Mouse (Mus musculus): ENCODE results near the gene Clec2g.
"Not testable (repeated sequence)": the region's sequence is repeated elsewhere in the genome, so short reads cannot be mapped to it uniquely, and the experiment has no call there.

Clec2g gene

DNA sequence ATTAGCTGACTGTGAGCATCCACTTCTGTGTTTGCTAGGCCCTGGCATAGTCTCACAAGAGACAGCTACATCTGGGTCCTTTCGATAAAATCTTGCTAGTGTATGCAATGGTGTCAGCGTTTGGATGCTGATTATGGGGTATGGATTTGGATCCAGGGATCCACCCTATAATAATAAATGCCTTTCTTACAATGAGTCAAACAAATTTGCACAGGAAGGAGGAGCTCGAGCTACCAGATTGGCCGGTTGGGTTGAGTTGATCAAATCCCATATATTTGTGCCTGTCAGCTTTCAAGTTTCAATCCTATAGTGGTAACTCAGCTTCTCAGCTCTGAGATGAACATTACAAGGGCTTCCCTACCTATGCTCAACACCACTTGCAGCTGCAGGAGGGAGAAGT, at the start of gene Clec2g:
TSS of gene Clec2g (plus strand) at position 301 of the 400 bp plus-strand sequence.
- not testable (repeated sequence) for DNase-seq

DNA sequence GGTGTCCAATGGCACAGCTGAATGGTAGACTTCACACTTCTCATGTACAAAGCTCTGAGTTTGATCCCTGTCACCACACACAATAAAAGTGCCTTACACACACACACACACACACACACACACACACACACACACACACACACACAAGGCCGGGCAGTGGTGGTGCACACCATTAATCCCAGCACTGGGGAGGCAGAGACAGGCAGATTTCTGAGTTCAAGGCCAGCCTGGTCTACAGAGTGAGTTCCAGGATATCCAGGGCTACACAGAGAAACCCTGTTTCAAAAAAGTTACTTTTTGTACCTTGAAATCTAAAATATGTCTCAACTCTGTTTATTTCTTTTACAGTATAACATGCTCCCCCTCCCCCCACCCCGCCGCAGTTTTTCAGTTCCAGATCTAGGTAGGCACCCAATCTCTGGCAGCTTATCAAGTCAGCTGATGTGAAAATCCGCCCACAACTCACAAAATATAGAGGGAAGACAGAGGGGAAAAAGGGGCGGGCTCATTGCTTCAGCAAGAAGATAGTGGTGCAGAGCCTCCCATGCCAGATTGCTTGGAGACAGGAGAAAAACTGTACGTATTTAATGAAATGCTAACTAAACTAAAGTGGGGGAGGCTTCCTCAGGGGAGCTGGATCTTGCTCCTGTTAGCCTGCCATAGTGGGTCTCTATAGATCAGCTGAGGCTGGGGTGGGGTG, 46.9 kb upstream of the Clec2g start, which contains the start of gene Clec2i:
TSS of gene Clec2i (plus strand) at position 498 of the 700 bp plus-strand sequence.
- DNase-seq: not testable (repeated sequence)

GRCm38 (mm10) chr6:128888834-128889233, 45.3 kb upstream of the Clec2g start:
- DNase-seq: no peak

DNA sequence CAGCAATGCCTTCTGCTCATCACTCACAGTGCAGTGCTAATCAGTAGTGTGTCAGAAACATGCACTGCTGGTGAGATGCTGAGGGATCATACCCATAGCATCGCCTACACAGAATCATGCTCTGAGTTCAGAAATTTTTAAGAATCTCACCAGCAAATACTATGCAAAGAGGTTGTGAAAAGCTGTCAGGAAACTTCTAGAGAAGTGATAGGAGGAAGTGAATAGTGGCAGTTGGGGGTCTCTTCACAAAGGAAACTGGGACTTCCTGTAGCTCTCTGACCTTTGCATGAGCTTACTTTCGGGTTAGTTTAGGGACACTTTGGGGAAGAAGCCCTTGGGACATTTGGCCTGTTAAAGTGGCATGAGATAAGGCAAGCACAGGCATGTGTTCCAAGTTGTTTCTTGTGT, 43.2 kb upstream of the Clec2g start, which contains the start of gene BC035044:
TSS of gene BC035044 (minus strand) at position 179 of the 408 bp plus-strand sequence.
- no peak for DNase-seq

GRCm38 (mm10) chr6:128895404-128896001, 38.7 kb upstream of the Clec2g start:
- DNase-seq: no peak

GRCm38 (mm10) chr6:128900044-128900443, 34.1 kb upstream of the Clec2g start:
- no peak for DNase-seq

DNA sequence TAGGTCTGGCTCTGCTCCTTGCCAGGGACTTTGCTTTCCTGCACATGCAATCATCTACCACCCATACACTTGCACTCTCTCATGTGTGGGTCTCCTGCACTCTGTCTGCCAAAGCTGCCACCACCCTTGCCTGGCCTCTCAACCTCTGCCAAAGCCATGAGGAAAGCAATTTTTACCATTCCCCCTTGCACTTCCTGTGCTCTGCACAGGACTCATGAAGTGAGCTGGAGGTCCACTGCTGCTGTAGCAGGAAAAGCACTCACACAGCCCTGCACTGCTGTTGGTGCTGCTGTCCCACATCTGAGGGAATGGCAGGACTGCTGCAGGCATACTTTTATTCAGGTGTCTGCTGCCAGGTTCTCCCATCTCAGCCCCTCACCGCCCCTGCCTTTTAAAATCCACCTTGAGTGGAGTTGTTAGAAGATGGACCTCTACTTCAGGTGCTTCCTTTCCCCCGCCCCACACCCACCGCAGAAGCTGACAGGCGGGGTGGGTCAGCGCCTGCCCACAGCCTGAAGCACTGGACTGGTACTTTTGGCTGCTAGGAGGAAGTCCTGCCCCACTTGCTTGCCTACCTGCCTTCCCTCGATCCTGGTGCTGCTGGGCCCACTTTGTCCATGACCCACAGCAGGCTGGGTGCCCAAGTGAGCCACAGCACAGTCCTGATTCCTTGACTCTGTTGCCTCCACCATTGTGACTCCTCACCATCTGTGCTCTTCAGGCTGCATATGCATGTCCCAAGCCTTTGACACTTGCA, 33.2 kb upstream of the Clec2g start:
- not testable (repeated sequence) for DNase-seq

GRCm38 (mm10) chr6:128913598-128914254, 20.5 kb upstream of the Clec2g start:
- DNase-seq: no peak

DNA sequence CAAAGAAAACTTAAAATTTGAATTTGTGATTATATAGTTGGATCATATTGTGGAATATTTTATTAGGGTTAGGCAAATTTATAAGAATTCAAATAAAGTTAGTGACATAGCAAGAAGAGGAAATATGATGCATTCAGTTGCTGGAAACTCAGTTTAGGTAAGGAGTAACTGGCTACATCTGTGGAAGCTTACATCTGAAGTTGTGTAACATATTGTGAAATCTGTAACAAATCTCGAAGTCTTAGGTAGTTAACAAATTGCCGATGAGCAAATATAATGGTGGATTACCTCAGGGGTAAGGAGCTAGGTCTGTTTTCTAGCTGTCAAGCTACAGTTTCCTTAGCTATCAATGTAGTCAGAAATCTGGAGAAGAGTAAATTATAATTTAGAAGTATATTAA, 16.9 kb upstream of the Clec2g start:
- DNase-seq: no peak

- DNase-seq: no peak
Measured at GRCm38 (mm10) chr6:128933050-128933449, 1.1 kb upstream of the Clec2g start.

DNA sequence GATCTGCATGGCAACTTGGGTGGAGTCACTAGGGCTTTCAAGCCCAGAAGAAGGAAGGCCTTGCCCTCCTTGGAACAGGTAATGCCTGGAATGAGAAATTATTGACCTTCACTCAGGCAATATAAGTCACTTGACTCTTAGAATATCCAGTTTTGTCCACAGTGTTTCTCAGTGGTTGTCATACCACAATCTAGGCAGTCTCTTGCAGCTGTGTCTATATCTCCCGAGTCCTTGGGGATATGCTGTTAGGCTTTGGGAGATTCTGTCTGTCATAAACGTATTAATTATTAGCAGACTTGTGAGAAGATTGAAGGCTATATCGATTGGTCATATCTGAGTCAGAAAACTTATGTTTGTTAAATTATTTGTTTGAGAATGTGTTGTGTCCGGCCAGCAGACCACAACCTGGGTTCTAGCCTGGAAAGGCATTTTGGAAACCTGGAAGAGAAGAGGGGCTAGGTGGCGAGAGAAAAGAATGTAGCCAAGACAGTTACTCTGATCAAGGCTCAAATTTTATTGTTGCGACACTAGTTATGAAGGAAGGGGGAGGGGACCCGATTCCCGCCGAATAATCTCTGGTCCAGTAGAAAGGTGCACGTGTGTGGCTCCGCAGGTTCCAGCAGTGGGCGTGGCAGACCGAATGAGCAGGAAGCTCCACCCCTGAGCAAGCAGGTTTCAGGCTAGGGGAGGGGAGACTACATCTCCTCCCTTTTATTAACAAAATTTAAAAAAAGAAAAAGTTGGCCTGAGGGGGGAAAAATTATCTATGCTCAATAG, 1.9 kb downstream of the Clec2g start:
- not testable (repeated sequence) for DNase-seq

DNA sequence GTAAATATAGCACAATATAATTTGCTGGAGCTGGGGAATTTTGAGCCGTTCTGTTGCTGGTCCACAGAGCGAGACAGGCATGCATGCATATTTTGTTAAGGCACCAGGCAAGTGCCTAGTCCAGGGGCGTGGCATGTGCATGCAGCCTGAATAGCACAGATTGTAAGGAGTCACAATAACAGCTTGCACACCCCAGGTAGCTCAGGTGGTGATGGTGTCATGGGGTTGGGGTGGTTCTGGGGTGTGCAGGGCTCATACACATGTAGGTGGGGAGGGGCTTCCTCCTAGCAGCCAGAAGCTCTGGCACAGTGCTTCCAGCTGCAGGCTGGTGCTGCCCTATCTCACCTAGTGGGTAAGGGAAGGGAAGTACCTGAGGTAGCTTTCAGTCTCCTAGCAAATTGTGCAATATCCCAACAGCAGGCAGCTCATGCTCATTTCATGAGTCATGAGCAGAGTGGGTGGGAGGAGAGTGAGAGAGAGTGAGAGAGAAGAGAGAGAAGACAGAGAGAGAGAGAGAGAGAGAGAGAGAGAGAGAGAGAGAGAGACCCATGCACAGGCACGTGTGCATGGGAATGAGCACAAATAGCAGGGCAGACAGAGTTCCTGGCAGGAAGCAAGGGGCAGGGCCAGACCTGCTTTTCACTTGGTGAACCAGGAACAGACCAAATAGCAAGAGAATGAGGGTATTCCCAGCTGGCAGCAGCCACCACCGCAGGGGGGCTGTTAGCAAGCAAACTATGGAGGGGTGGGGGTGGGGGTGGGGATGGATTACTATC, 7.7 kb downstream of the Clec2g start:
- no peak for DNase-seq

DNA sequence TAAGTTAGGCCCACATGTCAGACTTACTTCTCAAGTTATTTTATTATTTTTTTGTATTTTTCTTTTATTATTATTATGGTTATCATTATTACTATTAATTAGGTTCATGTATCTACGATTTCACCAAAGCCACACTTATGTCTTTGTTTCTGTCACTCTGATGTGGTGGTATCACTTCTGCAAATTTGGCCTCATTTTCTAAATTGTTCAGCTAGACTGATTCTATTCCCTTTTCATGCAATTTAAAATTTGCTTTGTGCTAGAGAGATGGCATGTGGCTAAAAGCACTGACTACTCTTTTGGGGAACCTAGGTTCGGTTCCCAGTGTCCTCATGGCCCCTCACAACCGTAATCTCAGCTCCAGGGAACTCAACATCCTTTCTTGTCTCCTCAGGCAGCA, 11.4 kb downstream of the Clec2g start:
- DNase-seq: no peak

GRCm38 (mm10) chr6:128961110-128961509, 26.9 kb downstream of the Clec2g start:
- DNase-seq: no peak

DNA sequence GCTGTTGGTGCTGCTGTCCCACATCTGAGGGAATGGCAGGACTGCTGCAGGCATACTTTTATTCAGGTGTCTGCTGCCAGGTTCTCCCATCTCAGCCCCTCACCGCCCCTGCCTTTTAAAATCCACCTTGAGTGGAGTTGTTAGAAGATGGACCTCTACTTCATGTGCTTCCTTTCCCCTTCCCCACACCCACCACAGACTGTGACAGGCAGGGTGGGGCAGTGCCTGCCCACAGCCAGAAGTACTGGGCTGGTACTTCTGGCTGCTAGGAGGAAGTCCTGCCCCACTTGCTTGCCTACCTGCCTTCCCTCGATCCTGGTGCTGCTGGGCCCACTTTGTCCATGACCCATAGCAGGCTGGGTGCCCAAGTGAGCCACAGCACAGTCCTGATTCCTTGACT, 27.9 kb downstream of the Clec2g start:
- not testable (repeated sequence) for DNase-seq

GRCm38 (mm10) chr6:128964519-128964918, 30.3 kb downstream of the Clec2g start:
- no peak for DNase-seq

DNA sequence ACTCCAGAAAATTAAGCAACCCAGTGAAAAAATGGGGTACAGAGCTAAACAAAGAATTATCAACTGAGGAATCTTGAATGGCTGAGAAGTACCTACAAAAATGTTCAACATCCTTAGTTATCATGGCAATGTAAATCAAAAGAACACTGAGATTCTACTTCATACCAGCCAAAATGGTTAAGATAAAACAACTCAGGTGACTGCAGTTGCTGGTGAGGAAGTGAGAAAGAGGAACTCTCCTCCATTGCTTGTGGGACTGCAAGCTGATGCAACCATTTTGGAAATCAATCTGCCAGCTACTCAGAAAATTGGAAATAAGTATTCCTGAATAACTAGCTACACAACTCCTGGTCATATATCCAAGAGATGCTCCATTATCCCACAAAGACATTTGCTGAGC, 34.3 kb downstream of the Clec2g start:
- no peak for DNase-seq

DNA sequence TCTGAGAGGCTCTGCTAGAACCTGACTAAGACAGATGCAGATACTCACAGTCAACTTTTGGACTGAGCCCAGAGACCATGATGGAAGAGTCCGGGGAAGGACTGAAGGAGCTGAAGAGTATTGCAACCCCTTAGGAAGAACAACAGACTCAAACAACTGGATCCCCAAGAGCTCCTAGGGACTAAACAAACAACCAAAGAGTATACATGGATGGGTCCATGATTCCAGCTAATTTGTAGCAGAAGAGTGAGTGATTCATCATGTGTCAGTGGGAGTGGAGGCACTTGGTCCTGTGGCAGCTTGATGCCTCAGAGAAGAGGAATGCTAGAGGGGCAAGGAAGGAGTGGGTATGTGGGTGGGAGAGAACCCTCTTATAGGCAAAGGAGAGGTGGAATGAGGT, 35.6 kb downstream of the Clec2g start:
- no peak for DNase-seq

DNA sequence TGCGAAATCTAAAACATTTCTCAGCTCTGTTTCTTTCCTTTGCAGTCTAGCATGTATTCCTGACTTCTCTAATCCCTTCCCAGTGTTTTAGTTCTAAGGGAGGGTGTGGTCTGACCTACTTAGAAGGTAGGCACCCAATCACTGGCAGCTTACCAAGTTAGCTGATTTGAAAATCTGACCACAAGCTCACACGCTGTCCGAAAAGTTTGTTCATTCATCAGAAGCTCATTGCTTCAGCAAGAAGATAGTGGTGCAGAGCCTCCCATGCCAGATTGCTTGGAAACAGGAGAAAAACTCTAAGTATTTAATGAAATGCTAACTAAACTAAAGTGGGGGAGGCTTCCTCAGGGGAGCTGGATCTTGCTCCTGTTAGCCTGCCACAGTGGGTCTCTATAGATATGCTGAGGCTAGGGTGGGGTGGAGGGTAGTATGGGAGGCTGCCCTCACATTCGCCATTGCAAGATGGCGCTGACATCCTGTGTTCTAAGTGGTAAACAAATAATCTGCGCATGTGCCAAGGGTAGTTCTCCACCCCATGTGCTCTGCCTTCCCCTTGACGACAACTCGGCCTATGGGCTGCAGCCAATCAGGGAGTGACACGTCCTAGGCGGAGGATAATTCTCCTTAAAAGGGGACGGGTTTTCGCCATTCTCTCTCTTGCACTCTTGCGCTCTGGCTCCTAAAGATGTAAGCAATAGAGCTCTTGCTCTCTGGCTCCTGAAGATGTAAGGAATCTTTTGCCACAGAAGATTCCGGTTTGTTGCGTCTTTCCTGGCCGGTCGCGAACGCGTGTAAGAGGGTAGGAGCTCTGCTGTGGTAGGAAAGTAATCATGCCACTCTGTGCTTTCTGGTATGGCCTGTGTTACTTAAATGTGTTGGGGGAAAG, 36.6 kb downstream of the Clec2g start:
- not testable (repeated sequence) for DNase-seq

- no peak for DNase-seq
Measured at GRCm38 (mm10) chr6:128971394-128972039, 37.3 kb downstream of the Clec2g start.

Measured in cerebellum, adult 18-20 months (tissue).